Mouse (Mus musculus) heart, adult 2 months (tissue): Measurements from ENCODE around the gene Ngb.

Source experiments
- CTCF ChIP-seq: fragments of 200-600 bp; IDR thresholded peaks from 2 replicates; pipeline ENCODE4 v1.8.1; 2022; ENCODE audit warnings: antibody characterized with exemption, mild to moderate bottlenecking, moderate library complexity
- EP300 ChIP-seq: fragments of 200-500 bp; IDR thresholded peaks from 2 replicates; pipeline ENCODE4 v1.6.1; 2011; ENCODE audit warnings: low read depth, low read length, control low read depth; ENCODE audit not compliant: insufficient read depth
- POLR2A ChIP-seq: fragments of 200-500 bp; IDR thresholded peaks from 2 replicates; pipeline ENCODE4 v1.6.1; 2011; ENCODE audit warnings: mild to moderate bottlenecking, low read depth, low read length, control low read depth; ENCODE audit not compliant: insufficient read depth

- TF ChIP-seq POLR2A (no peak), EP300 (no peak), CTCF (no peak)
Measured at GRCm38 (mm10) chr12:87138342-87138701, 36.0 kb upstream of the Ngb start.
